Mouse (Mus musculus): ENCODE measurements around the gene Obox3.
"Not testable (repeated sequence)": the region's sequence is repeated elsewhere in the genome, so short reads cannot be mapped to it uniquely, and the experiment has no call there.

- TF ChIP-seq CTCF, POLR2A (IDR thresholded peaks at IDR 0.05; ENCODE audit: extremely low read depth, insufficient read depth, low read length): not testable (repeated sequence)
These were observed at the start of gene Obox3 for GRCm38 (mm10) chr7:15639802-15640201.
